Mouse (Mus musculus): ENCODE measurements at regions not wholly inside any gene's neighbourhood (a gene's known extent, or its start where the extent isn't known, plus 50 kb on each side); places are given as distances from the start of the nearest gene placed in this dataset.

DNA sequence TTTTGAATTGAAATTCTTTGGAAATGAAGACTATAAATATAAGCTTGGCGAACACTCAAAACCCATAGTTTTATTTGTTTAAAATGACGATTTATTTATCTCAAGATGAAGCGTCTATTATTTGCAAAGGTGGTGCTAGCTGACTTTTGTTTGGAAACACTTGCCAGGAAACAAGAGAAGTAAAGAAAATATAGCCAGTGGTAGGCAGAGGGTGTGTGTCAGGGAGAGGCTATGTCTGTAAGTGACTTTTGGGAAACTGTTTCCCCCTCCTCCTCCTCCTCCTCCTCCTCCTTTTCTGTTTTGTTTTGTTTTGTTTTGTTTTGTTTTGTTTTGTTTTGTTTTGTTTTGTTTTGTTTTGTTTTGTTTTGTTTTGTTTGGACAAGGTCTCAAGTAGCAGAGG, 62.2 kb upstream of the Egln3 start:
- DNase-seq: no peak

DNA sequence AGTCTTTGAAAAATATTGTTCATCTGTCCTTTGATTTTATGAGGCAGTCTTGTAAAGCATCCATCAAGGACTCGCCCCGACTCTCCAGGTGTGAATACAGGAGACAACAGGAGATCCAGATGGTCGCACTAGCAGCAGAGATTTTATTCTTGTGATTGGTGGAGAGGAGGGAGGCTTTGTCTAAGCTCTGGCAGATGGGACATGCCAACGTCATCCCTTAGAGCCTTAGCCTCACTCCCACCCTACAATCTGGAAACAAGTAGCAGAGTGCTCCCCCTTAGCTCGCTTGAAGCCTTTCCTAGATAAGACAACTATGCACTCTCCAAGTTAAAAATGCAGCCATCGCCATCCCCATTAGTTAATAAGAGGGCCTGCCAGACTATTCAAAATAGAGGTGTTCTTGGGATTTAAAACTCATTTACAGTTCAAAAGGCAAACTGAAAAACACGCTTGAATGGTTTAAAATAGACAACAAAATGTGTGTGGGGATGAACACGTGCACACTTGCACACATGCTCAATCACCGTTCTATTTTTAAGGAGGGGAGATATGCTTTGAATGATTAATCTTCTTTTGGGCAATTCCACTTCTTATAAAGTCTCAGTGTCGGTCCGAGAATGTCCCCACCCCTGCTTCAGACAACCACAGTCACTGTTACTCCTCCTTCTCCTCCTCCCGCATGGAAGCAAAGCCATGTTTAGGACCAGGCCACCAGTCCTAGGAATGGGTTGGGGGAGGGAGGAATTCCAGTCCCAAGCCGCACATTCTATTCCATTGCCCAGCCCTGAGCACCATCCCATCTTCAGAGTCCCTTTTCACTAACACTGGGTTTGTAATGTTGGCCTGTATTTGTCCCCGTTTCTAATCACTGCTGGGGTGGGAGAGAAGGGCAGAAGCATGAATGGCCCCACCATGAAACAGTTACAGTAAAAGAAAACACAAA, 61.5 kb upstream of the Egln3 start:
- DNase-seq: no peak

DNA sequence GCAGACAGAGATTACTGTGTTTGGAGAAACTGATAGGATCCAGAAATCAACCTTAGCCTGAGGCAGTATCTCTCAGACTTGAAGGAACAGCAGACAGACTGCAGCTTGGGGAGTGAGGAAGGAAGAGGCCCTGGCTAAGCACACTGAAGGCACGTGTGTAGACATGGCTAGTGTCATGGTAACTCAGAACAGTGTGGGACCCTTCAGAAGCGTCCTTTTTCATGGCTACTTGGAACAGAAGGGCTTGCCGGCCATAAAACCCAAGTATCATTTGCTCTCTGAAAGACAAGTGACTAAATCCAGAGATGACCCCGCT, 60.7 kb upstream of the Egln3 start:
- no peak for DNase-seq

DNA sequence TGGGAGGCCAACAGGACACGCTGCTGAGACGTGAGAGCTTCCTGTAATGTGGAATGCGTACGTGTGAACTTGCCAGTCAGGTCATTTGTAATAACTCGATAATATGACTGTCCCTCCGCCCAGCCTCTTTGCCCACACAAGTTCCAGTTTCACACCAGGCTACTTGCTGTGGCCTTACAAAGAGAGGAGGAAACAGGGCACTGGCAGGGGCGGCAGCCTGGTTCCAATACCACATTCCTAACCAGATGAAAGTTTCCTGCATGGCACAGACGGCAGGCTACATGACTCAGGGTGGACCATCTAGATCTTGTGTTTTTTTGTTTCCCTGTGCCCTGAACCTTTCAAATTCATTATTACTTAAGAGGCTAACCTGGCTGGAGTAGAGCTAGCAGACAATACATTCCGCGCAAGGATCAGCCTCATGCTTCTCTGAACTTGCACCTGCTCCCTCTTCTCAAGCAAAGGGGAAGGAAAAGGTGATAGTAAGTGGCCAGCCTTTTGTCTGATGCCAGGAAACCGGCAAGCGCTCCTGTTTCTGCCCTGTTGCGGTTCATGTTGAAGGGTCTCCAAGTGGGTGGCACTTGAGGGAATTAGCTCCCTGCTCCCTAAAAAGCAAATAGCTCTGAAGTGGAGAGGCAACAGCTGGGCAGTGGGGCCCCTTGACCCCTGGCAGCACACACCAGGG, 60.2 kb upstream of the Egln3 start:
- no peak for DNase-seq

DNA sequence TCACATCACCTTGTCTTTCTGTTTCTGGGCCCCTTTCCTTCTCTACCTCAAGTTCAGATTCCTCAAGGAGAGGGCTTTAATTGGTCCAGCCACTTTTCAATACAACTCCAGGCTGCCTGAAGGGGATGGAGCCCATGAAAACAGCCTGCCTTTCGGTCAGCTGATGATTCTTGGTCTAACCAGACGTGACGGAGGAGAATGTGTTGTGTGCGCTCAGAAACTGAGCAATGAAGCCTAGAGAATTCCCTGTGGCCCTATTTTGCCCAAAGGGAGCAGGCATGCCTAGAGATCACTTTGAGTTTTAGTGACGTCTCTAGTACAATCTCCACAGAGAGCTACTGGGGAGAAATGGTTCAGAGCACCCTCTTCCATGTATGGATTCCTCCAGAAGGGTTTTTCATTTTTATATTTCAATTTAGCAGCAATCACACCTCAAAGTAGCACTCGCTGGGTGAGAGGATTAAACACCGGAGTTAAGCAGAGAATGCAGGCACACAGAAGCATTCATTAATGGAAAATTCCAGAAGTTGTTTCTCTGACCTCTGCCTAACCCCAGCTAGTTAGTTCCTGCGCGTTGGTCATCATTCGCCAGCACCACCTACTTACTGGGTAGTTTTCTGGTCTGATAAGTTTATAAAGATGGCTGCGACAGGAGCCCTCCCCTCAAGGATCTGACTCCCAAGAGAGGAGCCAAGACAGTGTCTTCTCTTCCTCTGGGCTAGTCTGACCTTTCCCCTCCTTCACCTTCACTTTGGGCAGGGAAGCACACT, 58.8 kb upstream of the Egln3 start:
- DNase-seq: no peak

DNA sequence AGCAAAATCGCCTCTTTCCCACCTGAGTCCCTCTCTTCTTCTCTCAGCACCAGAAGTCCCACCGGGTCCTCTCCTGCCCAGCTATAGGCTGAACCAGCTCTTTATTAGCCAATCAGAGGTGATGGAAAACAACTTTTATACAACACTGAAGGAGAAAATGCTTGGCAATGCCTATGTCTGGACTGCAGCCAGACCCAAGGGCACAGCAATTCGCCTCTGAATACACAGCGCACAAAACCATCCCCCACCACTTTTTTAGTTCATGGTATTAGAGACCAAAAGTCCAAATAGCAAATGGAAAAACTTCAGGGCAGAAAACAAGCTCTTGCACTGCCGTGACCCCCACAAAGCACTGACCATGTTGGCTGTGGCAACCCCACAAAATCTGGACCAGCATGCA, 57.8 kb upstream of the Egln3 start:
- DNase-seq: peak; percentile 57

DNA sequence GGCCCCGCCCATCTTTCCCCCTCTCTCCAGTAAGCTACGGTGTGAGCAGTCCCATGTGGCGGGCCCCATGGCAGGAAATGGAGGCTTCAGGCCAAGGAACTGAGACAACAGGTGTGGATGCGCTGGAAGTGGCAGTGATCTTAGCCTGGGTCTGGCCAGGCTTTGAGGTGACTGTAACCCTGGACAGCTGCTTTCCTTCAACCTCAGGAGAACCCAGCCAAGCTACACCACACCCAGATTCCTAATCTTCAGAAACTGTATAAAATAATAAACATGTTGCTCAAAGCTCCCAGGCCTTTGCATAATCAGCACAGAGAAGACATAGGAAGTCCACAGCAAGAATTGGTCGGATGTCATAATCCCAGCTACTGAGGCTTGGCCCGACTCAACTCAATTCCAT, 56.8 kb upstream of the Egln3 start:
- DNase-seq: no peak

DNA sequence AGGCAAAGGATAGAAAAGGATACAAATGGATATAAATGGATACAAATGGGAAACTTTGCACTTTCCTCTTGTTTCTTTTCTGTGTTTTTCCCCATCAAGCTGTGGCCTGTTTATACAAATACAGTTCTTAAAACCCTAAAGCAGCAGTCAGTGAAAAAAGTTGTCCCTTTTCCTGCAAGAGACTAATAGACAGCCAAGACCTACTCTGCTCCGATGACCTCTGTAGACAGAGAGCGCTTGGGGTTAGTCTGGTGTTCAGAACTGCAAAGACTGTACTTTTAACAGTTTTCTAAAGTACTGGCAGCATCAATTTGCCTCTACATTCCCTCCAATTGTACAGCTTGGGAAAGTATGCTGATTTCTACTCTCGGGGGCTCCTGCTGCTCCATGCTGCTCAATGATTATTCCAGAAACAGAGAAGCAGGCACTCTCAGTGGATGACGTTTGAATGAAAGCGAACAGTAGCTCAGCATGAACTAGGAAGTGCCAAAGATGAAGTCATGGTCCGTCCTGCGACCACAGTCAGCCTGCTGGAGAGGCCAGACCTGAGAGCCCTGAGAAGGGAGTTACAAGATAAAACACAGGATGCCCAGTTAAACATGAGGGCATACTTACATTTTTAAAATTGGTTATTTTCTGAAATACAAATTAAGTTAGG, 54.2 kb upstream of the Egln3 start:
- DNase-seq: no peak

DNA sequence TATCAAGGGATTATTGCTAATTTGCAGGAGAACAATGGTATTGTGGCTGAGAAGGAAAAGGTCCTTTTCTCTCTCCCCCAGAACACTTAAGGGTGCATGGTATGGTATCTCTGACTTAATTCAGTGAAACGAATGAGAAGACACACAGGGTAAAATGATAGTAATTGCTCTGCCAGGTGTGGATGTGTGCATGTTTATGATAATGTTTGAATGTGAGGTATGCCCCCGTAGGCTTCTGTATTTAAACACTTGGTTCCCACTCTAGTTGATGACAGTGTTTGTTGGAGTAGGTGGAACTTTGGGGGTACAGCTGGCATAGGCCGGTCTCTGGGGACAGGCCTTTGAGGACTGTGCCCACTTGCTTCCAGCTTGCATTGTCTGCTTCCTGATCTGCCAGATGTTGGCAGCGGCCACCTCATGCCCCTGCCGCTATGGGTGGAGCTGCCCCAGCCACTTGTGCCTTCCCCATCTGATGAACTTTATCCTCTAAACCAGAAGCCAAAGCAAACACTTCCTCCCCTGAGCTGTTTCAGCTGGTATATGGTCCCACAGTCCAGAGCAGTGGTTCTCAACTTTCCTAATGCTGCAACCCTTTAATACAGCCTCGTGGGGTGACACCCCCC, 53.0 kb upstream of the Egln3 start:
- DNase-seq: peak; percentile 14

All from adrenal gland, postnatal 10 days (tissue).